Mouse (Mus musculus): ENCODE data around the gene Tm4sf20. TPM values are rescaled to one million over a fixed set of nuclear protein-coding genes. Genes with fewer than 3 reads are reported as not detected.

Gene Tm4sf20
- total and polyA plus RNA-seq, 2 experiments from 2014 or later: not detected

DNA sequence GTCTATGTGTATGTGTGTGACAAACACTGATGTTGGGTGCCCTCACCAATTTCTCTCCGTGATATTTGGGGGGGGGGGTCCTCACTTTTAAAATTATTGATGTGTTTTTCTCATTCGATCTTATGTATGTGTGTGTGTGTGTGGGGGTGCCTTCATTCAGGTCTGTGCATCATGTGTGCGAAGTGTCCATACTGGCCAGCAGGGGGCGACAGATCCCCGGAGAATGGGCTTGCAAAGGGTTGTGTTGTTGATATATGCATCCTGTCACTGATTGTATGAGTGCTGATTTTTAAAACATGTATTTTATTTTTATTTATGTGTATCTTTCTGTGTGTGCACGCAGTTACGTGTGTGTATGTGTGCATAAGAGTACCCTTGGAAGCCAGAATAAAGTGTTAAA is 35.3 kb upstream of the Tm4sf20 start:
- Histone ChIP-seq H3K4me2 (ENCODE audit: low read depth, low read length) (no peak overlapping the region), H3K27me3 (ENCODE audit: insufficient read depth, low read length) (no peaks in the 10 kb centered on the region), H3K27ac (no peak overlapping the region), H3K4me3 (ENCODE audit: low read length) (no peak overlapping the region), H3K36me3 (ENCODE audit: insufficient read depth, low read length) (no peaks in the 10 kb centered on the region), H3K4me1 (ENCODE audit: insufficient read depth, low read length) (no peaks in the 10 kb centered on the region), H3K9ac (replicated peaks; ENCODE audit: low read length) (no peak overlapping the region), H3K9me3 (ENCODE audit: low read length) (no peaks in the 10 kb centered on the region)
- DNase-seq (ENCODE audit: low spot score) (no peak), ATAC-seq (no peak)
- peak; percentile 64 for TF ChIP-seq CTCF (IDR thresholded peaks at IDR 0.05; ENCODE audit: low read depth)
- 81% methylated on average over 7 of the region's 7 CpGs for WGBS

DNA sequence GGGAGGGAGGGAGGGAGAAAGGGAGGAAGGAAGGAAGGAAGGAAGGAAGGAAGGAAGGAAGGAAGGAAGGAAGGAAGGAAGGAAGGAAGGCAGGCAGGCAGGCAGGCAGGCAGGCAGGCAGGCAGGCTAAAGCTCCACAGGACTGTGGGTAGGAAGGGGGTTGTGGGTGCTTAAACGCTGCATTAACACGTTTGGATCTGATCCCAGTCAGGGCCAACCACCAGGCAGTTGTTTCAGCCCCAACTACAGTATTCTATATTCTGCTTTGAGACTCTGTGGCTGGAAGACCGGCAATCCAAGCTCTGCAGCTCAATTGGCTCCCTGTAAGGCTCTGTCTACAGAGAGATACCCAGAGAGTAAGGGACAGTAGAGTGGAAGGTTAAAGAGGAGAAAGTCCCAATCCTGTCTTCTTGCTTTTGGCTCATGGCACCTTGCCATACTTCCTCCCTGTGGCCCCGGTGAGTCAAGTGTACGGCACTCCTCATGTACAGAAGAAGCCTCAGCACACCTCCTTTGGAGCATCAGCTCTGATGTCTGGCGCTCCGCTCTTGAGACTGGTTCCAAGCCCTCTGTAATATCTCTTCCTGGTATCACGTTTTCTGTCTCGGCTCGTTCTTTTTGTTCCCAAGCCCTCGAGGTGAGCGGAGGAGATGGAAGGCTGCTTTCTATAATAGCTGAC is 33.0 kb upstream of the Tm4sf20 start:
- Histone ChIP-seq H3K4me2 (ENCODE audit: low read depth, low read length) (peak overlapping the region; percentile 2; the same call in 1 of the 2 replicates), H3K36me3 (ENCODE audit: insufficient read depth, low read length) (no peaks in the 10 kb centered on the region), H3K9ac (replicated peaks; ENCODE audit: low read length) (no peak overlapping the region), H3K4me1 (ENCODE audit: insufficient read depth, low read length) (no peaks in the 10 kb centered on the region), H3K27me3 (ENCODE audit: insufficient read depth, low read length) (no peaks in the 10 kb centered on the region), H3K4me3 (ENCODE audit: low read length) (no peak overlapping the region), H3K27ac (no peak overlapping the region), H3K9me3 (ENCODE audit: low read length) (no peaks in the 10 kb centered on the region)
- WGBS: 53% methylated on average over 12 of the region's 12 CpGs
- no peak for ATAC-seq
- no peak for TF ChIP-seq CTCF (IDR thresholded peaks at IDR 0.05; ENCODE audit: low read depth)
- no peak for DNase-seq (ENCODE audit: low spot score)

DNA sequence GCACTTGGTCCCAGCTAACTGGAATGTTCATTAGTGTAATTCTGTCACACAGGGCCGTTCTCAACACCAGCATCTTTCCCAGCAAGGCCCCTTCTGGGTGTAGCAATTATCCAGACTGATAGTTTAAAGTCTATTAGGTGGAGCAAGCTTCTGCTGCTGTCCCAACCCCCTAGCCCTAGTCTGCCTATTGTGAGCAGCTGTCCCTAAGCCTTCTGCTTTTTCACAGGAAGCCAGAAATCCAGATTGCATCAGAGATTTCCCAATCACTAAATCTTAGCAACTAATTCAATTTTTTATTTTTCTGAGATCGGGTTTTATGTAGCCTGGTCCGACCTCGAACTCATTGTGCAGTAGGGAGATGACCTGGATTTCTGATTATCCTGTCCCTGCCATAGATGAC is 30.7 kb upstream of the Tm4sf20 start:
- H3K9ac ChIP-seq (replicated peaks; ENCODE audit: low read length): no peak overlapping the region
- no peak for TF ChIP-seq CTCF (IDR thresholded peaks at IDR 0.05; ENCODE audit: low read depth)
- H3K27me3 ChIP-seq (ENCODE audit: insufficient read depth, low read length): no peaks in the 10 kb centered on the region
- no peak overlapping the region for H3K4me2 ChIP-seq (ENCODE audit: low read depth, low read length)
- WGBS: 81% methylated on average over 4 of the region's 4 CpGs
- DNase-seq (ENCODE audit: low spot score) (no peak), ATAC-seq (no peak)
- H3K27ac ChIP-seq: no peak overlapping the region
- no peaks in the 10 kb centered on the region for H3K36me3 ChIP-seq (ENCODE audit: insufficient read depth, low read length)
- no peaks in the 10 kb centered on the region for H3K4me1 ChIP-seq (ENCODE audit: insufficient read depth, low read length)
- H3K9me3 ChIP-seq (ENCODE audit: low read length): no peaks in the 10 kb centered on the region
- H3K4me3 ChIP-seq (ENCODE audit: low read length): no peak overlapping the region

DNA sequence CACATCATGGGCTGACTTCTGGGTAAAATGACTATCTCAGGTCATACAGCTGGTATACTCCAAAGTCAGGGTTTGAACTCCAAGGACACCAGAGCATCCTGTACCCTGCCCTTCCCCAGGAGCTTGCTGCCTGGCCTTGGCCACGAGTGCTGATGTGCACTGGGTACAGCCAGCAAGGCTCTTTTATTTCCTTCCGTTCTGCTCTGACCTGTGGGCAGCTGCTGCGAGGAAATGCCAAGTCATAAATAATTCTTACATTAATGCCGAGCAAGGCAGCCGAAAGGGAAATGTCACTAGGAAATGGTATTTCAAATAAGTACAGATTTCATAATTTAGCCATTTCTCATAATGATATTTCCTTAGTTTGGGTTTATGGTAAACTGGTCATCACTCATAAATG is 30.0 kb upstream of the Tm4sf20 start:
- Histone ChIP-seq H3K4me3 (ENCODE audit: low read length) (no peak overlapping the region), H3K9me3 (ENCODE audit: low read length) (no peaks in the 10 kb centered on the region), H3K4me1 (ENCODE audit: insufficient read depth, low read length) (no peaks in the 10 kb centered on the region), H3K36me3 (ENCODE audit: insufficient read depth, low read length) (no peaks in the 10 kb centered on the region), H3K27me3 (ENCODE audit: insufficient read depth, low read length) (no peaks in the 10 kb centered on the region), H3K9ac (replicated peaks; ENCODE audit: low read length) (no peak overlapping the region), H3K27ac (no peak overlapping the region), H3K4me2 (ENCODE audit: low read depth, low read length) (no peak overlapping the region)
- 57% methylated on average over 5 of the region's 5 CpGs for WGBS
- TF ChIP-seq CTCF (IDR thresholded peaks at IDR 0.05; ENCODE audit: low read depth): no peak
- DNase-seq (ENCODE audit: low spot score) (no peak), ATAC-seq (no peak)

DNA sequence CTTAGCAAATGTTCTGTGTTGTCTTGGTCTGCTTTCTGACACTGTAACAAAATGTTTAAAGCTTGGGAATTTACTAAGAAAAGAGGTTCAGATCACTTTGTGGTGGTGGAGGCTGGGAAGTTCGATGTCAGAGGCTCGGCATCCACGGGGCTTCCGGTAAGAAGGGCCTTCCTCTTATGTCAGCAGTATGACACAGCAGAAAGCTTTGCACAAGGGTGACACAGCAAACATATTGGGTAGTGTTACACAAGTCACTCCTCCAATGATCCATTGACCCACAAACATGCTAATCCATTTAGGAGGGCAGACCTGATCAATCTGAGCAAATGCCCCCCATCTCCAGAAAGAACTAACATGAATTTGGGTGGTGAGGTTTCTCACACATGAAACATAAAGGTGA is 28.8 kb upstream of the Tm4sf20 start:
- 94% methylated on average over 4 of the region's 4 CpGs for WGBS
- Histone ChIP-seq H3K4me3 (ENCODE audit: low read length) (no peak overlapping the region), H3K9ac (replicated peaks; ENCODE audit: low read length) (no peak overlapping the region), H3K4me2 (ENCODE audit: low read depth, low read length) (no peak overlapping the region), H3K9me3 (ENCODE audit: low read length) (no peaks in the 10 kb centered on the region), H3K4me1 (ENCODE audit: insufficient read depth, low read length) (no peaks in the 10 kb centered on the region), H3K27me3 (ENCODE audit: insufficient read depth, low read length) (no peaks in the 10 kb centered on the region), H3K27ac (no peak overlapping the region), H3K36me3 (ENCODE audit: insufficient read depth, low read length) (no peaks in the 10 kb centered on the region)
- ATAC-seq: no peak
- TF ChIP-seq CTCF (IDR thresholded peaks at IDR 0.05; ENCODE audit: low read depth): no peak
- no peak for DNase-seq (ENCODE audit: low spot score)

DNA sequence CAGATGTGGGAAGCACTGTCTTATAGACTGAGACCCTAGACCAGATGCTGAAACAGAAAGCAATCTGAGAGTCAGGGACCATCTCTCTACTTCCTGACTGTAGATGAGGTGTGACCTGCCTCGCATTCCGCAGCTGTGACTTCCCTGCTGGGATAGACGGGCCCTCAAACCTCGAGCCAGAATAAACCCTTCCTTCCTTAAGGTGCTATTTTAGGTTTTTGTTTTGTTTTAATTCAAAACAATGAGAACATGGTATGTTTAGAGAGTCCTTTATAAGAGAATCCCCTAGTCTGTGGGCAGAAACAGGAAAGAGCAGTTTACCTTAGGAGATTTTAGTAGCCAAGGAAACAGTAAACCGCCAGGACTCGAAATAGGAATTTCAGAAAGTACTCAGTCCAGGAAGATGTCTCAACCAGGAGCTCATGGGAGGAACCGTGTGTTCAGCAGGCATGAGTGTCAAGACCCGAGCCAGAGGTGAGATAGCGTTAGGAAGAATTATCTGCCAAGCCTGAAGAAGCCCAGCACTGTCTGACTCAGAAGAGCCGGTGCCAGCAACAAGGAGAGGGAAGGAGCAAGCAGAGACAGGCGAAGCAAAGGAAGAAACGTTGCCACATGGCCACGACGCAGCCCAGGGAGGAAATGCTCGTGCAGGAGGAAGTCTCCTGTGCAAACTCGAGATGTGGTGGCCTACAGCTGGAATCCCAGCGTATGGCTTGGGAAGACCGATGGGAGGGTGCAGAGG is 27.6 kb upstream of the Tm4sf20 start:
- 77% methylated on average over 18 of the region's 18 CpGs for WGBS
- Histone ChIP-seq H3K9me3 (ENCODE audit: low read length) (no peaks in the 10 kb centered on the region), H3K4me2 (ENCODE audit: low read depth, low read length) (no peak overlapping the region), H3K27ac (0 out of 2 replicates have a peak overlapping the region, but pooled peaks have one; percentile 6), H3K9ac (replicated peaks; ENCODE audit: low read length) (no peak overlapping the region), H3K4me3 (ENCODE audit: low read length) (no peak overlapping the region), H3K4me1 (ENCODE audit: insufficient read depth, low read length) (no peaks in the 10 kb centered on the region), H3K36me3 (ENCODE audit: insufficient read depth, low read length) (no peaks in the 10 kb centered on the region), H3K27me3 (ENCODE audit: insufficient read depth, low read length) (no peaks in the 10 kb centered on the region)
- no peak for DNase-seq (ENCODE audit: low spot score)
- no peak for TF ChIP-seq CTCF (IDR thresholded peaks at IDR 0.05; ENCODE audit: low read depth)
- ATAC-seq: no peak

DNA sequence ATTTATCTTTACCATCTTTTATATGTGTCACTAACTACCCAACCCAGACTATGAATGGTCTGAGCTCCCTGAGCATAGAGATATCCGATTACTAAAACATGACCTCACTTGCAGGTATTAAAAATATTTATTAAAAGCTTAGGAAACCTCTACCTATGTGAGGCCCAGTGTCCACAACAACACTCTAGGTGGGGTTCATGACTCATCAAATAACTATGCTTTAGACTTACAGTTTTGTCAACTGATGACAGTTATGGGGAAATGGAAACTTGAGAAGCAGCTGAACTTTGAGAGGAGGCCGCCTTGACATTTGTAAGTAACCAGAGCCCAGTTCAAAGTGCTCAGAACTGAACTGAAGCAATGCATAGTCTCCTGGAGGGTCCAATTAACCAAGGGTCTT is 26.9 kb upstream of the Tm4sf20 start:
- Histone ChIP-seq H3K4me3 (ENCODE audit: low read length) (no peak overlapping the region), H3K4me2 (ENCODE audit: low read depth, low read length) (no peak overlapping the region), H3K4me1 (ENCODE audit: insufficient read depth, low read length) (no peaks in the 10 kb centered on the region), H3K36me3 (ENCODE audit: insufficient read depth, low read length) (no peaks in the 10 kb centered on the region), H3K27me3 (ENCODE audit: insufficient read depth, low read length) (no peaks in the 10 kb centered on the region), H3K27ac (no peak overlapping the region), H3K9me3 (ENCODE audit: low read length) (no peaks in the 10 kb centered on the region), H3K9ac (replicated peaks; ENCODE audit: low read length) (no peak overlapping the region)
- 86% methylated on average over 2 of the region's 2 CpGs for WGBS
- DNase-seq (ENCODE audit: low spot score): no peak
- no peak for TF ChIP-seq CTCF (IDR thresholded peaks at IDR 0.05; ENCODE audit: low read depth)
- no peak for ATAC-seq

Data from hindbrain, postnatal 0 days (tissue).